Mouse (Mus musculus) forelimb bud, embryonic 11.5 days (tissue): ENCODE measurements around the gene Atp8a2.

Experiments
- DNase-seq: peaks from one replicate; pipeline ENCODE4 v3.0.0-alpha.2; 2012; ENCODE audit warnings: low read depth, low spot score

Gene Atp8a2

GRCm38 (mm10) chr14:60196884-60197283 is at the start of gene Atp8a2:
Atp8a2 (minus strand) TSS chr14:60197179.
- DNase-seq: no peak

DNA sequence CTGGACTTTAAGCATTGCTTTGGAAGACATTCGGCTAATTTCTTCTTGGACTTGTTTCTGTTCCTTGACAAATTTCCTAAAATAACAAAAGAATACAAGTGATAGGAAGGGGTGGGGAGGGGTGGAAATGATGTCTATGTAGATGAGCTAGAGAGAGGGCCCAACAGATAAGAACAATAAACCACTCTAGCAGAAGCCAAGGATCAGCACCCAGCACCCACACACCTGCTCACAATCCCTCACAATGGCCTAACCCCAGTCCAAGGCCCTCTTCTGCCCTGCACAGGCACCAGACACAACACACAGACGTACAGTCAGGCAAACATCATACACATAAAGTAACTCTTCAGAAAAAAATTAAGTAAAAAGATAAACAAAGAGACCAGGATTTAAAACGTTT is 41.6 kb upstream of the Atp8a2 start:
- no peak for DNase-seq

DNA sequence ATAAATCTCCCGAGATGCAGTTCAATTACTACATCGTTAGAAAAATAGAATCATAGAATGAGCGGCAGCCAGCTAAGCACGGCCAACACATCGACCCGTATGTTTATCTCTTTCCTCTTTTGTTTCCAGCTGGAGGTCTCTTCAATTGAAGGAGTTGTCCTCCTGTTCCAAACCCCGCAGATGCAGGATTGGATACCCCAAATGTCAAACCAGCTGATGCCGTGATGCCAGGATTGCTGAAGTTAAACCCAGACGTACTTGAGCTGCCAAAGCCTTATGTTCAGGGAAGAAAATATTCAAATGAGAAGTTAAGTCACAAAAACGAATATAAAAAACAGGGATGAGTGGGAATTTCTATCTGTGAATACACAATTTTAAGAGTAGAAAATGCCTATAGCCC is 22.9 kb upstream of the Atp8a2 start:
- no peak for DNase-seq

- DNase-seq: no peak
Observed at GRCm38 (mm10) chr14:60217616-60218015, 20.6 kb upstream of the Atp8a2 start.

DNA sequence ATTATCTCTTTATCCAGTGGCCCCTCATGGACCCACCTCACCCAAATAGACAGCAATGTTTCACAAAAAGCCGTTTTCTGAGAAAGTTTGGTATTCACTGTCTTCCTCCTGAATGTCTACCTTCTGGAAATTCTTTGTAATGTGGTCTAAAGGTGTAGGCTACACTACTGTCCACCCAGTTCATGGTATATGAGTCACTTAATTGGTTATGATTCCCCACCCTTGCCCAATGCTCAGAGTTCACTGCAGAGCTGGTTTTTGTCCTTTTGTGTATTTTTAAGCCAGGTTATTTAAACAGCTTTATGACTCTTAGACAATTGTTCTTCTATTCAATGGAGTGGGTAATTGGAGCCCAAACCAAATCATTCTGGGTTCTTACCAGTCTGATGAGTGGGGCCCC is 19.1 kb upstream of the Atp8a2 start:
- no peak for DNase-seq

DNA sequence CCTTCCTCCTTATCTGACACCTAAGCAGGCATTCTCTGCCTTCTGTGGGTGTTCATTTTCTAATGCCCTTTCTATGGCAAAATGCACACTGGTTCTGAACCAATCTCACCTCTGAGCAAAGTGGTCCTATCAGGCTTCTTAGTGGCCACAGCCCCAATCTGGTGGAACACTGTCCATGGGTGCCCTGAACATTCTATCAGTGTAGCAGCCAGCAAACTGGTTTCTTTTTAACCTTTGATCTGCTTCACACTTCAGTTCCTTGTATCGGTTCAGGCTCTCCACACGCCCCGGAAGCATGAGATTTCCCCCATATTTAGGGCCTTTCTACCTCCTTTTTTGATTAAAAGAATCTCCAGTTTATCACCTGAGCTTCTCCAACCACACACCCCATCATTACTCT is 18.0 kb upstream of the Atp8a2 start:
- no peak for DNase-seq

DNA sequence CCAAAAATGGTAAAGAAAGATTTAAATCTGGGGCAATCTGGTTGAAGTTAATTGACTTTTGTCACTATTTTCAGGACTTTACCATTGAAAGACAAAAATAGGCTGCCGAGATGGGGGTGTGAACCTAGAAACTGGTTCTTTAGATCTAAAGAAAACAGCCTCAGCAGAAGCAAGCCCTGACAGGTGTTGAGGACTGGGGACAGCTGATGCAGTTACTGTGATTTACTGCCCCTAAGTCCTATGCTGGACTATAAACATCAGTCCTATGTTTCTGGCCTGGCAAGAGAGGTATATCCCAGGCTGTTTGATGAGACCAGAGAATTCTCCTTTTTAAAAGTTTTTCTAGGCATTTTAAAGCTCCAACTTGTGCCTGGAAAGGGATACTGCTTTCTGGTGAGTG is 17.1 kb upstream of the Atp8a2 start:
- DNase-seq: peak; percentile 6

- DNase-seq: no peak
Observed at GRCm38 (mm10) chr14:60209166-60209565, 12.2 kb upstream of the Atp8a2 start.

GRCm38 (mm10) chr14:60204993-60205392 is 8.0 kb upstream of the Atp8a2 start:
- no peak for DNase-seq

GRCm38 (mm10) chr14:60195999-60196398 is 980 bp downstream of the Atp8a2 start:
- no peak for DNase-seq

GRCm38 (mm10) chr14:60194606-60195005 is 2.4 kb downstream of the Atp8a2 start:
- no peak for DNase-seq

GRCm38 (mm10) chr14:60189771-60190170 is 7.2 kb downstream of the Atp8a2 start:
- DNase-seq: no peak

DNA sequence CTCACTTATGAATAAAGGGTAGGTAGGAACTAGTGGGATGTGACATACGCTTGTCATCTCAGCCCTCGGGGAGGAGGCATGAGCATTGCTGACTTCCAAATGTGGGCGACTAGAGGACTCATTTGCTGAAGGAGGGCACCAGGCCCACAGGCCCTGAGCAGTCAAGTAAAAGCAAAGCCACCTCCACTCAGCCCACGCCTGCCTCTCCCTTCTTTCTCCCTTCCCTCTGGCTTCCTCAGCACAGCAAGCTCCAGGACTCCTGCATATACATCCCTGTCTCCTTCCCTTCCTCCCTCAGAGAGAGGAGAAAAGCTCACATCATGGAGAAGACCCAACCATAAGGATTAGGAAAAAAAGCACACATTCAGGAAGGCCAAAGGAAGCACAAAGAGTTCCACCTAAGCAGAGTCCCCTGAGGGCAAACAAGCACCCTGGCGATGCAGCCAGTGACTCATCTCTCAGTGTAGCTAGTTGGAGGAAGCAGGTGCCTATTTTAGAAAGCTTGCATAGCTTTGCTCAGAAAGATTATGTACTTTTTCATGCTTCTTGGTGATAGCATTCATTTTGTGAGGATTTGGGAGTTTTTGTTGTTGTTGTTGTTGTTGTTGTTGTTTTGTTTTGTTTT is 8.7 kb downstream of the Atp8a2 start:
- no peak for DNase-seq

GRCm38 (mm10) chr14:60181306-60181705 is 15.7 kb downstream of the Atp8a2 start:
- no peak for DNase-seq

DNA sequence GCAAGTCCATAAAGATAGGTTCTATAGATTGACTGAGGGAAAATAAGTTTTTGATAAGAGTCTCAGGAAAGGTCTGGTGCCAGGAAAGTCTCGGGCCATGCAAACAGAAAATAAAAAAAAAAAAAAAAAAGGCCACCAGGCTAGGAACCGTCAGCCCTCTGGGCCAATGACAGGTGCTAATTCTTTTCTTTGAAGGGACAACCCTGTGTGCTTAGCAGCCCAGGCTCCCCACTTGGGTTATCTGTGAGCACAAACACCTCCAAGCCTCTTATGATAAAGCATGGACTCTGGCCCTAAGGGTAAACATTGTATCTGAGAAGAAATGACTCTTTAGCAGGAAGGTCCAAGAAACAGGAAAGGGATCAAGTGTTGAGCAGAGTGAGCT is 18.4 kb downstream of the Atp8a2 start:
- no peak for DNase-seq

- no peak for DNase-seq
Observed at GRCm38 (mm10) chr14:60177614-60178570, 19.1 kb downstream of the Atp8a2 start.

GRCm38 (mm10) chr14:60176891-60177613 is 19.9 kb downstream of the Atp8a2 start:
- peak; percentile 24 for DNase-seq

DNA sequence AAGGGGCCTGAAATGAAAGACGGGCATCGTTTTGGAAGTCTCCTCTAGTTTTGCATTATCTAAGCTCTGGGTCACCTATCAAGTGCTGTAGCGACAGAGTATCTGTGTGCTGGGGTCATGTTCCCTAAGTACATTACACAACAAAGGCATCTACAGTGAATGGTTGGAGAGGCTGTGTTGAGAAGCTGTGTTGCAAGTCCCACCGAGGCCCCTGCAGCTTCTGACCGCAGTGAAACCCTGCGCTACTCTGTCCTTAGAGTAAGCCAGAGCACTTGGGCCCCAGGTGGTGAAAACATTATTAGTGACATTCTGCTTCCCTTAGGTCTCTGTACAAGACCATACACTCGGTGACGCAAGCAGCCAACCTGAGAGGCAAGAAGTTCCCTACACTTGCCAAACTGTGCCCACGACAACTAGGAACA is 20.5 kb downstream of the Atp8a2 start:
- peak; percentile 11 for DNase-seq

DNA sequence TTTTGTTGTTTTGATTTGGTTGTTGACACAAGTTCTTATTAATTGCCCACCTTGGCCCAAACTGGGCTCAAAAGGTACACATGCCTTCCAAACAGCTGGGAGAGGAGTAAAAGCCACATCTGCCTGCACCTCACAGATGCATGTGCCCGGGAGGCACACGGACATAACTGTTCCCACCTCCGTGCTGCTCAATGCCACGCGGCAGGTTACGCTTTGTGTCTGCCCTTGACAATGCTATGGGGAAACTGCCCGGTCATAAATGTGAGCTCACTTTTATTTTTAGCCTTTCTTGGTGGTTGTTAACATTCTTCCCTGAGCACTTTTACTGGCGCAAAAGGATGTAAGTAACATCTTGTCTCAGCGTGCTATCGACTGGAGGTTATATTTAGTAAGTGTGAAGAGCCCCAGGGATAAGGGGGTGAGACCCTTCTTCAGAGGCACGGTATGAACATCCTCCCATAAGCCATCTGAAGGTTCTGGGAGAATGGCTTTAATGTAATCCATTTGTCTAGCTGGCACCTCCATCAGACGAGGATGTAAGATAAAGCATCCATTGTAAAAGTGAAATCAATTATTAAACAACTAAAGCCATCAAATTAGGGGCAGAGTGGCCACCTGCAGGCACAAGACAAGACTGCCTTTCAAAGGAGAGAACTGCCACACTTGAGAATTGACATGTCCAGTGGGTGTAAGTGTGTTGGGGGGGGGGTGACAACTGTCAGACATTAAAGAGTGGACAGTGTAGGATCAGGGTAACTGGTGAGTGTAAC is 24.5 kb downstream of the Atp8a2 start:
- no peak for DNase-seq

DNA sequence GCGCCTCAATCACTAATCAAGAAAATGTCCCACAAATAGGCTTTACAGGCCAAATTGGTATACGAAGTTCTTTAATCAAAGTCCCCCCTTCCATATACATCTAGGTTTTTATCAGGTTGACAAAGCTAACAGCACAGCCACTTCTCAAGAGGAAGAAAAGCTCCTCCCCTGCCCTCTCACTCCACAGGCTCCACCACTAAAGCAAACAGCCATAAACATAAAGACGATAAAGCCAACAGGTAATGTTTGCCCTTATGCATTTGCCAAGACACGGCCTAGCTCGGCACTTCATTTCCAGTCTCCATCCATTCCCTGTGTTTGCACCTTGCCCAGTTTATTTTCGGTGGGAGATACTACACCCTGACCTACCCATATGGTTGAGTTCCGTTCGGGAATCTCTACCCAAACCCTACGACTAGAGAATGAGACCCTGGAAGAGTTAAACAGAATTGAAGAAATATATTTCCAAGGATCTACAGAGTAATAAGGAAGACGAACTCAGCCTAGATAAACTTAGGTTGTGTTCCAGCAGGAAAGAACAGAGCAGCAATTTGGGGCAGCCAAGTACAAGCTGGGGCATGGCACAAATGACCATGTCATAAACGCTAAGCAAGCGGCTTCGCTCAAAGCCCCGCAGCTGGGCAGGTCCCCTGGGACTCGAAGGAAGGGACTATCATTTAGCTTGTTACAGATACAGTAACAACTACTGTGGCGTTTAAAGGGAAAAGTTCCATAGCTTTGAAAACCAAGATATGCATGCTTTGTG is 26.0 kb downstream of the Atp8a2 start:
- DNase-seq: no peak

DNA sequence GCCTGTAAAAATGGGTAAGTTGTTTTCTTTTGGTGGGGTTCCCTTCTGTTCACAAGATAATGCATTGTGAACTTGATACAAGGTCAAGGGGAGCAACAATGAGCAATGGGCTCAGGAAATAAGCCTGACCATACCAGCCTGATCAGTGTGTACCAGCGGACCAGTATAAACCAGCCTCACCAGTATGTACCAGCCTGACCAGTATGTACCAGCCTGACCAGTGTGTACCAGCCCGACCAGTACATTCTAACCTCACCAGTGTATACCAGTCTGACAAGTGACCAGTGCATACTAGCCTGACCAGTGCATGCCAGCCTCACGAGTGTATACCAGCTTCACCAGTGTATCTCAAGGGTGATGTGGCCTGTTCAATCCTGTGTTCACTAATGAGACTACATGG is 33.6 kb downstream of the Atp8a2 start:
- DNase-seq: no peak
